Comparison of ENCODE assay signal across 10 mouse cellular contexts in genomic region chr5:144387851-144388250, GRCm38 (mm10). TPM values are rescaled to one million over a fixed set of nuclear protein-coding genes. Genes with fewer than 3 reads are reported as not detected.
A peak's percentile ranks its signal among the peaks of the same experiment; 100 is the strongest.
DNase-seq lines count a peak whose midpoint lies in the region; ATAC-seq lines count a peak whose summit lies in the region.
"Had no signal": no experiment of that assay in that cellular context is flagged by ENCODE, and none has a peak within 500 bp of the region (broad histone marks: within the 10 kb centered on the region; RNA-seq: fewer than 3 reads in every experiment).

No protein-coding gene starts in this region.

- H3K9me3 ChIP-seq in liver, embryonic 12.5 days (replicated peaks) = no peaks in the 10 kb centered on the region
- H3K9me3 ChIP-seq in embryonic facial prominence, embryonic 11.5 days (replicated peaks; ENCODE audit: control insufficient read depth, low read length) = no peaks in the 10 kb centered on the region
- H3K9me3 ChIP-seq: lung, embryonic 15.5 days had no signal

- no peak overlapping the region for H3K27ac ChIP-seq in liver, embryonic 12.5 days
- H3K27ac ChIP-seq in embryonic facial prominence, embryonic 11.5 days (replicated peaks; ENCODE audit: low read depth, low read length) = no peak overlapping the region
- H3K27ac ChIP-seq: embryonic facial prominence, embryonic 13.5 days; lung, embryonic 15.5 days had no signal

- no peak overlapping the region for H3K4me3 ChIP-seq in liver, embryonic 12.5 days
- H3K4me3 ChIP-seq in embryonic facial prominence, embryonic 11.5 days (ENCODE audit: low read depth, low read length) = no peak overlapping the region
- H3K4me3 ChIP-seq: embryonic facial prominence, embryonic 13.5 days; lung, embryonic 15.5 days had no signal

- no peaks in the 10 kb centered on the region for H3K27me3 ChIP-seq in liver, embryonic 12.5 days (replicated peaks)
- H3K27me3 ChIP-seq in embryonic facial prominence, embryonic 11.5 days (ENCODE audit: control insufficient read depth, insufficient read depth, low read length) = no peaks in the 10 kb centered on the region
- H3K27me3 ChIP-seq: embryonic facial prominence, embryonic 13.5 days; lung, embryonic 15.5 days had no signal

- H3K36me3 ChIP-seq in liver, embryonic 12.5 days = no peaks in the 10 kb centered on the region
- no peaks in the 10 kb centered on the region for H3K36me3 ChIP-seq in embryonic facial prominence, embryonic 11.5 days (replicated peaks; ENCODE audit: control insufficient read depth, insufficient read depth, low read depth, low read length)
- H3K36me3 ChIP-seq: embryonic facial prominence, embryonic 13.5 days; lung, embryonic 15.5 days had no signal

- ATAC-seq in liver, embryonic 12.5 days = no peak
- ATAC-seq in embryonic facial prominence, embryonic 11.5 days (replicated peaks; ENCODE audit: insufficient number of reproducible peaks, low FRiP score, low TSS enrichment, low read depth) = peak; percentile 56; the same call in 1 of the 2 replicates

- no peak overlapping the region for H3K4me2 ChIP-seq in liver, embryonic 12.5 days
- no peak overlapping the region for H3K4me2 ChIP-seq in embryonic facial prominence, embryonic 11.5 days (ENCODE audit: low read depth, low read length)
- H3K4me2 ChIP-seq: embryonic facial prominence, embryonic 13.5 days; lung, embryonic 15.5 days had no signal

- H3K9ac ChIP-seq in liver, embryonic 12.5 days = no peak overlapping the region
- no peak overlapping the region for H3K9ac ChIP-seq in embryonic facial prominence, embryonic 11.5 days (replicated peaks; ENCODE audit: low read length)
- H3K9ac ChIP-seq: embryonic facial prominence, embryonic 13.5 days; lung, embryonic 15.5 days had no signal

- intact Hi-C loops in left cerebral cortex, postnatal 4 days (cut with DNase I) = loop anchor here (2.0 kb wide), 1 partner anchor 339 kb away; no protein-coding TSS in a partner anchor

- WGBS in liver, embryonic 12.5 days (ENCODE audit: insufficient replicate concordance) = 8% methylated on average over 6 of the region's 6 CpGs
- WGBS in embryonic facial prominence, embryonic 11.5 days = 10% methylated on average over 6 of the region's 6 CpGs

- no peaks in the 10 kb centered on the region for H3K4me1 ChIP-seq in liver, embryonic 12.5 days
- H3K4me1 ChIP-seq in embryonic facial prominence, embryonic 11.5 days (ENCODE audit: control insufficient read depth, insufficient read depth, low read length) = no peaks in the 10 kb centered on the region
- H3K4me1 ChIP-seq: embryonic facial prominence, embryonic 13.5 days; lung, embryonic 15.5 days had no signal

- peak; percentile 16 for DNase-seq in liver
- DNase-seq in adrenal gland, postnatal 4 days (ENCODE audit: low spot score in 2 of 2) = peak; percentile 21 to 27
- DNase-seq in embryonic facial prominence, embryonic 11.5 days (ENCODE audit: low spot score) = peak; percentile 79
- peak; percentile 53 for DNase-seq in induced T-regulatory cell, adult 2 months (ENCODE audit: low read depth)
- peak; percentile 44 for DNase-seq in left cerebral cortex, postnatal 4 days
- peak; percentile 0 to 14 for DNase-seq in natural killer cell, adult 2 months (ENCODE audit: low spot score in 2 of 2)
- DNase-seq in thymus, postnatal 14 days = peak; percentile 24

RNA-seq across cellular contexts. Expression of gene Baiap2l1, which starts 29.9 kb away (rescaled TPM):
- polyA plus RNA-seq in liver, embryonic 12.5 days (2016; fragmentation: Nextera tagmentation; extraction: Ambion mirVana) = 4.6 and 5.4 TPM in 2 replicates
- 1 to 10 TPM; 6.3 to 8.0 TPM for total RNA-seq in adrenal gland, postnatal 4 days (2021)
- polyA plus RNA-seq in embryonic facial prominence, embryonic 11.5 days (2014; fragmentation: Nextera tagmentation; extraction: Ambion mirVana) = 3.8 and 4.3 TPM in 2 replicates
- under 1 TPM; 0.24 to 0.36 TPM for total RNA-seq in left cerebral cortex, postnatal 4 days (2021)

Comparison
In these comparisons a context has a peak if more than half of its experiments do, and no peak if none do; other contexts are left out.
1. DNase-seq: peak in every context shown above with its lines; median percentile 79 in embryonic facial prominence, embryonic 11.5 days; 53 in induced T-regulatory cell, adult 2 months; 44 in left cerebral cortex, postnatal 4 days; 24 in adrenal gland, postnatal 4 days; 24 in thymus, postnatal 14 days; 16 in liver; 7 in natural killer cell, adult 2 months.
2. RNA of gene Baiap2l1, which starts 29.9 kb away (total RNA-seq): 6.3 to 8.0 TPM in adrenal gland, postnatal 4 days; 0.24 to 0.36 TPM in left cerebral cortex, postnatal 4 days; every median in the first group is over 4 times any median in the second.